Mouse (Mus musculus) liver, embryonic 15.5 days (tissue): ENCODE results near the gene Nfyc. TPM values are rescaled to one million over a fixed set of nuclear protein-coding genes. Genes with fewer than 3 reads are reported as not detected.

ENCODE experiments used
- ATAC-seq: fragments of 200-750 bp; cut with Nextera tagmentation; 2 replicates; pipeline ENCODE4 v1.8.0; 2017; ENCODE audit warnings: moderate number of reproducible peaks, mild to moderate bottlenecking, moderate library complexity; ENCODE audit not compliant: insufficient read depth
- H3K27ac ChIP-seq: fragments of 300-500 bp; sonication (generic); replicated peaks from 2 replicates; pipeline ENCODE4 v1.5.1; 2015; ENCODE audit warnings: mild to moderate bottlenecking, inconsistent platforms
- H3K27me3 ChIP-seq: fragments of 300-500 bp; sonication (generic); 2 replicates; pipeline ENCODE4 v1.6.1; 2015; ENCODE audit warnings: mild to moderate bottlenecking, inconsistent platforms
- H3K36me3 ChIP-seq: fragments of 300-500 bp; sonication (generic); replicated peaks from 2 replicates; pipeline ENCODE4 v1.6.1; 2015; ENCODE audit warnings: moderate library complexity, mild to moderate bottlenecking, inconsistent platforms
- H3K4me1 ChIP-seq: fragments of 300-500 bp; sonication (generic); replicated peaks from 2 replicates; pipeline ENCODE4 v1.6.1; 2015; ENCODE audit warnings: inconsistent platforms
- H3K4me2 ChIP-seq: fragments of 300-500 bp; sonication (generic); 2 replicates; pipeline ENCODE4 v1.6.1; 2015; ENCODE audit warnings: moderate library complexity, mild to moderate bottlenecking, inconsistent platforms
- H3K4me3 ChIP-seq: fragments of 300-500 bp; sonication (generic); replicated peaks from 2 replicates; pipeline ENCODE4 v1.5.1; 2015; ENCODE audit warnings: mild to moderate bottlenecking, inconsistent platforms
- H3K9ac ChIP-seq: fragments of 300-500 bp; sonication (generic); 2 replicates; pipeline ENCODE4 v1.6.1; 2015; ENCODE audit warnings: moderate library complexity, mild to moderate bottlenecking, inconsistent platforms
- H3K9me3 ChIP-seq: fragments of 300-500 bp; sonication (generic); replicated peaks from 2 replicates; pipeline ENCODE4 v1.6.1; 2016; ENCODE audit warnings: inconsistent platforms
- WGBS: fragments of 180-500 bp; shearing (Covaris S2); methylation state at CpG from one replicate; pipeline ENCODE4 v1.1.7; 2015; ENCODE audit warnings: mixed read lengths; ENCODE audit not compliant: insufficient replicate concordance; 5-methylcytosine and 5-hydroxymethylcytosine counted together
- polyA plus RNA-seq: library from polyadenylated mRNA; unstranded; fragments of >200 nt; fragmentation: Nextera tagmentation; extraction: Ambion mirVana; gene quantifications from 2 replicates; pipeline ENCODE4 v1.2.1, GENCODE M21; 2015

The Nfyc gene
- 50.0 and 50.4 TPM in 2 replicates for polyA plus RNA-seq

GRCm38 (mm10) chr4:120831472-120831871, at the start of gene Nfyc:
Nfyc (minus strand) TSS chr4:120831572.
- Histone ChIP-seq H3K4me2 (no peak within 1 kb of the TSS), H3K27ac (no peak within 1 kb of the TSS), H3K9me3 (no peaks in the 10 kb centered on the region), H3K4me3 (no peak within 1 kb of the TSS), H3K36me3 (no peaks in the 10 kb centered on the region), H3K27me3 (0 out of 2 replicates have a peak, but pooled peaks cover 10% of the 10 kb centered on the region), H3K4me1 (peaks cover 6% of the 10 kb centered on the region), H3K9ac (no peak within 1 kb of the TSS)
- WGBS: 68% methylated on average over 4 of the region's 4 CpGs
- no peak for ATAC-seq

GRCm38 (mm10) chr4:120880731-120881432, 49.5 kb upstream of the Nfyc start:
- ATAC-seq: no peak
- no peak overlapping the region for H3K27ac ChIP-seq
- no peak overlapping the region for H3K4me3 ChIP-seq
- WGBS: 22% methylated on average over 6 of the region's 6 CpGs
- no peak overlapping the region for H3K4me2 ChIP-seq
- no peaks in the 10 kb centered on the region for H3K9me3 ChIP-seq
- H3K36me3 ChIP-seq: no peaks in the 10 kb centered on the region
- peaks cover 3% of the 10 kb centered on the region; the same call in 1 of the 2 replicates for H3K4me1 ChIP-seq
- no peaks in the 10 kb centered on the region for H3K27me3 ChIP-seq
- H3K9ac ChIP-seq: no peak overlapping the region

- H3K4me1 ChIP-seq: no peaks in the 10 kb centered on the region
- ATAC-seq: no peak
- no peak overlapping the region for H3K4me2 ChIP-seq
- 37% methylated on average over 4 of the region's 4 CpGs for WGBS
- no peaks in the 10 kb centered on the region for H3K9me3 ChIP-seq
- H3K4me3 ChIP-seq: no peak overlapping the region
- no peaks in the 10 kb centered on the region for H3K36me3 ChIP-seq
- H3K27me3 ChIP-seq: no peaks in the 10 kb centered on the region
- H3K27ac ChIP-seq: no peak overlapping the region
- no peak overlapping the region for H3K9ac ChIP-seq
Measured at GRCm38 (mm10) chr4:120879386-120879785, 48.0 kb upstream of the Nfyc start.

- Histone ChIP-seq H3K27me3 (no peaks in the 10 kb centered on the region), H3K4me3 (no peak overlapping the region), H3K9me3 (no peaks in the 10 kb centered on the region), H3K9ac (no peak overlapping the region), H3K27ac (no peak overlapping the region), H3K4me2 (no peak overlapping the region), H3K36me3 (no peaks in the 10 kb centered on the region), H3K4me1 (no peaks in the 10 kb centered on the region)
- WGBS: 59% methylated on average over 3 of the region's 3 CpGs
- no peak for ATAC-seq
Measured at GRCm38 (mm10) chr4:120878728-120879127, 47.4 kb upstream of the Nfyc start.

- Histone ChIP-seq H3K27ac (no peak overlapping the region), H3K36me3 (no peaks in the 10 kb centered on the region), H3K4me3 (no peak overlapping the region), H3K9me3 (no peaks in the 10 kb centered on the region), H3K27me3 (peaks cover 6% of the 10 kb centered on the region; the same call in 1 of the 2 replicates), H3K9ac (no peak overlapping the region), H3K4me1 (no peaks in the 10 kb centered on the region), H3K4me2 (no peak overlapping the region)
- 66% methylated on average over 3 of the region's 3 CpGs for WGBS
- ATAC-seq: no peak
Measured at GRCm38 (mm10) chr4:120875961-120876360, 44.6 kb upstream of the Nfyc start.

GRCm38 (mm10) chr4:120870262-120870748, 38.9 kb upstream of the Nfyc start:
- 38% methylated on average over 7 of the region's 7 CpGs for WGBS
- Histone ChIP-seq H3K27ac (no peak overlapping the region), H3K27me3 (peaks cover 14% of the 10 kb centered on the region; the same call in 1 of the 2 replicates), H3K4me1 (no peaks in the 10 kb centered on the region), H3K9ac (no peak overlapping the region), H3K4me3 (no peak overlapping the region), H3K9me3 (no peaks in the 10 kb centered on the region), H3K36me3 (no peaks in the 10 kb centered on the region), H3K4me2 (no peak overlapping the region)
- ATAC-seq: no peak

GRCm38 (mm10) chr4:120868988-120869387, 37.6 kb upstream of the Nfyc start:
- H3K27me3 ChIP-seq: peaks cover 15% of the 10 kb centered on the region; the same call in 1 of the 2 replicates
- no peak for ATAC-seq
- H3K4me2 ChIP-seq: no peak overlapping the region
- no peaks in the 10 kb centered on the region for H3K36me3 ChIP-seq
- H3K4me1 ChIP-seq: no peaks in the 10 kb centered on the region
- H3K4me3 ChIP-seq: no peak overlapping the region
- H3K27ac ChIP-seq: no peak overlapping the region
- H3K9ac ChIP-seq: no peak overlapping the region
- H3K9me3 ChIP-seq: no peaks in the 10 kb centered on the region
- 39% methylated on average over 3 of the region's 3 CpGs for WGBS

- H3K27me3 ChIP-seq: peaks cover 12% of the 10 kb centered on the region; the same call in 1 of the 2 replicates
- no peak overlapping the region for H3K4me3 ChIP-seq
- H3K27ac ChIP-seq: no peak overlapping the region
- H3K9me3 ChIP-seq: no peaks in the 10 kb centered on the region
- no peak for ATAC-seq
- 54% methylated on average over 5 of the region's 5 CpGs for WGBS
- no peak overlapping the region for H3K9ac ChIP-seq
- no peaks in the 10 kb centered on the region for H3K4me1 ChIP-seq
- H3K4me2 ChIP-seq: no peak overlapping the region
- H3K36me3 ChIP-seq: no peaks in the 10 kb centered on the region
Measured at GRCm38 (mm10) chr4:120868246-120868645, 36.9 kb upstream of the Nfyc start.

GRCm38 (mm10) chr4:120866211-120866610, 34.8 kb upstream of the Nfyc start:
- no peaks in the 10 kb centered on the region for H3K9me3 ChIP-seq
- H3K4me2 ChIP-seq: no peak overlapping the region
- no peak overlapping the region for H3K4me3 ChIP-seq
- H3K36me3 ChIP-seq: no peaks in the 10 kb centered on the region
- no peaks in the 10 kb centered on the region for H3K4me1 ChIP-seq
- 0 out of 2 replicates have a peak, but pooled peaks cover 9% of the 10 kb centered on the region for H3K27me3 ChIP-seq
- 9% methylated on average over 6 of the region's 6 CpGs for WGBS
- H3K27ac ChIP-seq: no peak overlapping the region
- no peak overlapping the region for H3K9ac ChIP-seq
- ATAC-seq: no peak

GRCm38 (mm10) chr4:120859865-120860264, 28.5 kb upstream of the Nfyc start:
- H3K9ac ChIP-seq: no peak overlapping the region
- H3K9me3 ChIP-seq: no peaks in the 10 kb centered on the region
- no peak overlapping the region for H3K4me3 ChIP-seq
- no peak overlapping the region for H3K4me2 ChIP-seq
- H3K27ac ChIP-seq: no peak overlapping the region
- no peak for ATAC-seq
- no peaks in the 10 kb centered on the region for H3K36me3 ChIP-seq
- WGBS: 52% methylated on average over 7 of the region's 7 CpGs
- H3K27me3 ChIP-seq: peaks cover 48% of the 10 kb centered on the region
- H3K4me1 ChIP-seq: peaks cover 2% of the 10 kb centered on the region; the same call in 1 of the 2 replicates

- H3K36me3 ChIP-seq: no peaks in the 10 kb centered on the region
- peaks cover 5% of the 10 kb centered on the region; the same call in 1 of the 2 replicates for H3K9me3 ChIP-seq
- no peak overlapping the region for H3K4me2 ChIP-seq
- H3K4me3 ChIP-seq: no peak overlapping the region
- peaks cover 6% of the 10 kb centered on the region; the same call in 1 of the 2 replicates for H3K4me1 ChIP-seq
- ATAC-seq: no peak
- H3K9ac ChIP-seq: no peak overlapping the region
- WGBS: 49% methylated on average over 5 of the region's 5 CpGs
- H3K27me3 ChIP-seq: peaks cover 79% of the 10 kb centered on the region
- no peak overlapping the region for H3K27ac ChIP-seq
Measured at GRCm38 (mm10) chr4:120856376-120856775, 25.0 kb upstream of the Nfyc start.
